Mouse (Mus musculus): ENCODE results near the gene Hoxa10. TPM values are rescaled to one million over a fixed set of nuclear protein-coding genes. Genes with fewer than 3 reads are reported as not detected.
A peak's percentile ranks its signal among the peaks of the same experiment; 100 is the strongest.

Hoxa10 gene
- polyA plus RNA-seq (2015; fragmentation: Nextera tagmentation; extraction: Ambion mirVana) = 11.4 and 20.2 TPM in 2 replicates

DNA sequence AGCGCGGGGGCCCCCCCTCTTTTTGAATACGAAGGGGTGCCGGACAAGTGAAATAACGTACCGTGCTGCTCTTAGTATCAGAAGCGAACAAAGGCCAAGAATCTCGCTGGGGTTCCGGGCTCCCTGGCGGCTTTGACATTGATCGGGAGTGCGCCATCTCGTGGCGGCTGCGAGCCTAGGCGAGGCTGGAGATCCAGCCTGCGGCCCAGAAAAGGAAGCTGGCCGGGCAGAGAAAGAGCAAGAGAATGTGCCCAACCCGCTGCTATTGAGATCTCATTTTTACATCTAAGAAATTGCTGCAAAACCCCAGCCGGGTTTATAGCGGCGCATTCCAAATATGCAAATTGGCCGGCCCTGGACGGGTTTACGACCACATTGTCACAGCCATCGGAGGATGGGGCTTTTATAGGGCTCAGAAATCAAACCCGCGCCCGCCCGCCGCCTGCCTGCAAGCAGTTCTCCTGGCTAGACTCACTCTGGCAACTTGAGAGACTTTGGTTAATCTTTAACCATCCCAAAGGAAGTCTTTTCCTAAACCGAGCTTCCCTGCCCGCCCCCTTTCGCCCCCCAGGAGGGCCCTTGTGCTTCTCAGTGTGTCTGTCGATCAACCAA is at the start of gene Hoxa10:
TSS of gene Hoxa10 (minus strand) at position 466 of the 612 bp plus-strand sequence.
- Histone ChIP-seq H3K4me3 (replicated peaks) (peak within 1 kb of the TSS; percentile 26), H3K9me3 (no peaks in the 10 kb centered on the region), H3K4me1 (replicated peaks) (peaks cover 13% of the 10 kb centered on the region; the same call in 1 of the 2 replicates), H3K27me3 (replicated peaks) (peaks cover 89% of the 10 kb centered on the region), H3K9ac (0 out of 2 replicates have a peak within 1 kb of the TSS, but pooled peaks have one; percentile 3), H3K4me2 (replicated peaks) (peak within 1 kb of the TSS; percentile 40), H3K27ac (peak within 1 kb of the TSS; percentile 25), H3K36me3 (no peaks in the 10 kb centered on the region)
- WGBS = 1% methylated on average over 35 of the region's 35 CpGs
- ATAC-seq = peak; percentile 77

DNA sequence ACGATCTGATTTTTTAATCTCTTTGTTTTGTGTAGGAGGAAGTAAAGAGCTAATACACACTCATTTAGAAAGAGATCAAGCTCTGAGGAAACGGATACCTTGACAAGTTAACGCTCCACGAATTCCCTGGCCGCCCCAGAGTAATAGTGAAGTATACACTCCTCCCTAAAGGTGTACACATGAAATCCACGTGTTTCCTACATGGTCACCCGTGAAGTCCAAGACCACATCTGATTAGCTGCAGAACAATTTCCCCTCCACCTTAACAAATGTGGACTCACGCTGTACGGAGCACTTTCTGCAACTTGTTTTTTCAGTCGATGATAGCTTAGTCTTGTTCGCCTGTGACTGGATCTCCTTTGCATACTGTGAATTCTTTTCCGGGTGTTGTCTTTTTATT is 49.5 kb upstream of the Hoxa10 start:
- no peak for ATAC-seq
- H3K27ac ChIP-seq = no peak overlapping the region
- H3K36me3 ChIP-seq = no peaks in the 10 kb centered on the region
- no peak overlapping the region for H3K4me3 ChIP-seq (replicated peaks)
- no peaks in the 10 kb centered on the region for H3K9me3 ChIP-seq
- peaks cover 41% of the 10 kb centered on the region for H3K27me3 ChIP-seq (replicated peaks)
- no peak overlapping the region for H3K4me2 ChIP-seq (replicated peaks)
- H3K4me1 ChIP-seq (replicated peaks) = no peaks in the 10 kb centered on the region
- 22% methylated on average over 12 of the region's 12 CpGs for WGBS
- H3K9ac ChIP-seq = no peak overlapping the region

DNA sequence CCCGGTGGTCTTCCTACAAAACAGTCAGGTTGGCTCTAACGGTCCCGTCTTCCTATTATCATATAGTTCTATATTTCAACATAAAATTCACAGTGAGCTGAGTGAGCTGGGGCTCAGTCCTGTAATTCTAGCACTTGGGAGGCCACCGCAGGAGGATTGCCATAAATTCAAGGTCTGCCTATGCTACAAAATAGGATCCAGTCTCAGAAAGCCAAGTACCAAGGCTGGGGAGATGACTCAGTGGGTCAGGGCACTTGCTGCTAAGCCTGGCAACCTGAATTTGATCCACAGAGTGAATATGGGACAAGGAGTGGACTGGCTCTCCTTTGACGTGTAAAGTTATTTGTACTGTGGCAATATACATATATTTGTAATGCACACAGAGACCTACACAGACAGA is 43.2 kb upstream of the Hoxa10 start:
- Histone ChIP-seq H3K4me3 (replicated peaks) (no peak overlapping the region), H3K27me3 (replicated peaks) (peaks cover 12% of the 10 kb centered on the region), H3K4me2 (replicated peaks) (no peak overlapping the region), H3K36me3 (no peaks in the 10 kb centered on the region), H3K9ac (no peak overlapping the region), H3K9me3 (no peaks in the 10 kb centered on the region), H3K4me1 (replicated peaks) (no peaks in the 10 kb centered on the region), H3K27ac (no peak overlapping the region)
- 83% methylated on average over 5 of the region's 5 CpGs for WGBS
- no peak for ATAC-seq

- H3K36me3 ChIP-seq = no peaks in the 10 kb centered on the region
- 53% methylated on average over 12 of the region's 12 CpGs for WGBS
- H3K4me1 ChIP-seq (replicated peaks) = no peaks in the 10 kb centered on the region
- H3K9ac ChIP-seq = no peak overlapping the region
- H3K9me3 ChIP-seq = no peaks in the 10 kb centered on the region
- H3K4me2 ChIP-seq (replicated peaks) = no peak overlapping the region
- peaks cover 31% of the 10 kb centered on the region for H3K27me3 ChIP-seq (replicated peaks)
- no peak for ATAC-seq
- no peak overlapping the region for H3K27ac ChIP-seq
- no peak overlapping the region for H3K4me3 ChIP-seq (replicated peaks)
Observed at GRCm38 (mm10) chr6:52281084-52281483, 40.4 kb upstream of the Hoxa10 start.

- H3K36me3 ChIP-seq = no peaks in the 10 kb centered on the region
- no peak overlapping the region for H3K27ac ChIP-seq
- H3K27me3 ChIP-seq (replicated peaks) = peaks cover 67% of the 10 kb centered on the region
- WGBS = 20% methylated on average over 5 of the region's 5 CpGs
- no peaks in the 10 kb centered on the region for H3K9me3 ChIP-seq
- no peak overlapping the region for H3K4me3 ChIP-seq (replicated peaks)
- H3K4me2 ChIP-seq (replicated peaks) = no peak overlapping the region
- no peak overlapping the region for H3K9ac ChIP-seq
- H3K4me1 ChIP-seq (replicated peaks) = 0 out of 2 replicates have a peak, but pooled peaks cover 12% of the 10 kb centered on the region
- no peak for ATAC-seq
Observed at GRCm38 (mm10) chr6:52276920-52277319, 36.3 kb upstream of the Hoxa10 start.

- Histone ChIP-seq H3K9me3 (no peaks in the 10 kb centered on the region), H3K36me3 (no peaks in the 10 kb centered on the region), H3K4me3 (replicated peaks) (no peak overlapping the region), H3K4me2 (replicated peaks) (no peak overlapping the region), H3K27me3 (replicated peaks) (peaks cover 72% of the 10 kb centered on the region), H3K27ac (no peak overlapping the region), H3K9ac (no peak overlapping the region), H3K4me1 (replicated peaks) (0 out of 2 replicates have a peak, but pooled peaks cover 12% of the 10 kb centered on the region)
- 7% methylated on average over 6 of the region's 6 CpGs for WGBS
- no peak for ATAC-seq
Observed at GRCm38 (mm10) chr6:52276382-52276781, 35.7 kb upstream of the Hoxa10 start.

GRCm38 (mm10) chr6:52275563-52276280 is 35.1 kb upstream of the Hoxa10 start:
- Histone ChIP-seq H3K9ac (no peak overlapping the region), H3K9me3 (no peaks in the 10 kb centered on the region), H3K36me3 (no peaks in the 10 kb centered on the region), H3K4me1 (replicated peaks) (0 out of 2 replicates have a peak, but pooled peaks cover 12% of the 10 kb centered on the region), H3K27ac (no peak overlapping the region), H3K4me2 (replicated peaks) (no peak overlapping the region), H3K4me3 (replicated peaks) (no peak overlapping the region), H3K27me3 (replicated peaks) (peaks cover 75% of the 10 kb centered on the region)
- WGBS = 19% methylated on average over 8 of the region's 8 CpGs
- ATAC-seq = no peak

GRCm38 (mm10) chr6:52274576-52274975 is 33.9 kb upstream of the Hoxa10 start:
- H3K4me3 ChIP-seq (replicated peaks) = no peak overlapping the region
- WGBS = 9% methylated on average over 11 of the region's 11 CpGs
- H3K9ac ChIP-seq = no peak overlapping the region
- H3K9me3 ChIP-seq = no peaks in the 10 kb centered on the region
- no peak overlapping the region for H3K4me2 ChIP-seq (replicated peaks)
- no peaks in the 10 kb centered on the region for H3K36me3 ChIP-seq
- peaks cover 86% of the 10 kb centered on the region for H3K27me3 ChIP-seq (replicated peaks)
- no peak overlapping the region for H3K27ac ChIP-seq
- ATAC-seq = no peak
- H3K4me1 ChIP-seq (replicated peaks) = 0 out of 2 replicates have a peak, but pooled peaks cover 12% of the 10 kb centered on the region

DNA sequence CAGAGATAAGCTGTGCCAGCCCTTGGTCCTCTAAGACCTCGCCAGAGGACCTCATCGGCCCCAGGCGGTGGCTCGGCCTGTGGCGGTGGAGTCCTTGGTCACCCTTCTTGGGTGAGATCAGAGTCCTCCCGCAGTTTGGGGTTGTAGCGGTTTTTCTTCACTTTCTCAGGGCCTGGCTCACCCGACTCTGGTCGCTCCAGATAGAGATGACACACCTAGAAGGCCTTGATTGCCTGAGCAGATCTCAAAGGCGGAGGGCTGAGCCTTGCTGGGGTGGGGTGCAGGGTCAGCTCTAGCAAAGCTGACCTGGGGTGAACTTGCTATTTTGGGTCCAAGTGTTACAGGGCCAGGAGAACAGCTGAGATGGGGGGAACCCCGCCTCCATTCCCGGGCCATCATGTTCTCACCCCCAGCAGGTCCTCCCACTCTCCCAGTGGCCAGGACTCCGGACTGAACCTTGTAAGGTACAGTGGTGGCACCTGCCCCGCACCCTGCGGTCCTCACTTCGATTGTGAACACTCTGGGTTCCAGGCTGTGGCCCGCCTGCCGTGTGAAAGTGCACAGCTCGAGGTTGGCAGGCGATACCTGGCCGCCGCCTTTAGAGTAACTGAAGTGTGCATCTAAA is 33.1 kb upstream of the Hoxa10 start:
- Histone ChIP-seq H3K9me3 (no peaks in the 10 kb centered on the region), H3K4me3 (replicated peaks) (no peak overlapping the region), H3K4me2 (replicated peaks) (peak overlapping the region; percentile 28), H3K27me3 (replicated peaks) (peaks cover 91% of the 10 kb centered on the region), H3K4me1 (replicated peaks) (0 out of 2 replicates have a peak, but pooled peaks cover 12% of the 10 kb centered on the region), H3K9ac (no peak overlapping the region), H3K36me3 (no peaks in the 10 kb centered on the region), H3K27ac (no peak overlapping the region)
- no peak for ATAC-seq
- 10% methylated on average over 22 of the region's 22 CpGs for WGBS

GRCm38 (mm10) chr6:52272766-52273655 is 32.4 kb upstream of the Hoxa10 start:
- Histone ChIP-seq H3K9ac (no peak overlapping the region), H3K4me2 (replicated peaks) (peak overlapping the region; percentile 28), H3K4me1 (replicated peaks) (0 out of 2 replicates have a peak, but pooled peaks cover 12% of the 10 kb centered on the region), H3K4me3 (replicated peaks) (no peak overlapping the region), H3K9me3 (no peaks in the 10 kb centered on the region), H3K36me3 (no peaks in the 10 kb centered on the region), H3K27ac (no peak overlapping the region), H3K27me3 (replicated peaks) (peaks cover 94% of the 10 kb centered on the region)
- no peak for ATAC-seq
- WGBS = 25% methylated on average over 22 of the region's 22 CpGs

DNA sequence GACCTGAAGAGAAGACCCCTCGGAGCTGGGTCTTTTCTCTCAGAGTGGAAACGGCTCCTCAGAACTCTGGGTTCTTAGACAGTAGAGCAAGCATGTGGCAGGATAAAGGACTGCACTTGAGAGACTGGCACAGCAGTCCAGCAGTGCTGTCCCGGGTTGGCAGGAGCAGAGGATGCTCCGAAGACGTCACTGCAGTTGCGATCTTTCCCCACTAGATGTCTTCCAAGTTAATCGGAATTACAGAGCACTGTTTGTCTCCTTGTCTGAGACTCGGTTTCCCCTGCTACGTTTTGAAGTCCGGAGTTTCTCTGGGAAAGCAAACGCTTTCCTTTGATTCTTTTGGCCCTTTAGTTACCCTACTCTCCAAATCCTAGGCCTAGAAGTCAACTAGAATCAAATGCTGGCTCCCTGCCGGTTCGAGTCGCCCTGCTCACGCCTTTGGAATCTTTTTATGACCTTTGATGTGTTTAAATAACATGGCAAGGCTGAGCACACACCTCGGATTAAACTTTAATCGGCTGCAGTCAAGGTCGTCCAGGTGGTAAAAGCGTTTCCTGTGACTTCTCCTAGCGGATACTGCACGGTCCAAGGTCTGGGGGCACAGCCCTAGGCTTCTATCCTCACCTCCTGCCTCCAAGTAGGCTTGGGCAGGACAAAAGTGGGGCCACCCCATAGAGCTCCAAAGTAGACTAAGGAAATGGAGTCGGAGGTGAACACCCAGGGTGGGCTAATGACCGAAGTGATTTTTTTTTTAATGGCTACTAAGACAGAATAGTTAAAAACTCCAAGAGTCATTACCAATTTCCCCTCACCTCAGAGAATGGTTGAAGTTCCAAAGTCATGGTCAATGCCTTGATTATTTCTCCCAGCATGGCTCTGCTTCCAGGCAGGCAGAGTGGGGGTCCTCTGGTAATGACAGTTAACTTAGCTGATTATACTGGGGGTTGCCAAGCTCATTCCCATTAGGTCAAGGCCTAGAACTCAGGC is 30.1 kb upstream of the Hoxa10 start:
- peaks cover 91% of the 10 kb centered on the region for H3K27me3 ChIP-seq (replicated peaks)
- H3K4me1 ChIP-seq (replicated peaks) = 0 out of 2 replicates have a peak, but pooled peaks cover 12% of the 10 kb centered on the region
- H3K27ac ChIP-seq = no peak overlapping the region
- 6% methylated on average over 23 of the region's 23 CpGs for WGBS
- no peak overlapping the region for H3K4me3 ChIP-seq (replicated peaks)
- H3K4me2 ChIP-seq (replicated peaks) = 0 out of 2 replicates have a peak overlapping the region, but pooled peaks have one; percentile 12
- H3K36me3 ChIP-seq = no peaks in the 10 kb centered on the region
- peak; percentile 79 for ATAC-seq
- H3K9me3 ChIP-seq = no peaks in the 10 kb centered on the region
- H3K9ac ChIP-seq = no peak overlapping the region
